Mouse (Mus musculus) thymus, adult 2 months (tissue): ENCODE measurements around the gene Dtnbp1.

ENCODE experiments used
- CTCF ChIP-seq: fragments of 200-500 bp; IDR thresholded peaks from 2 replicates; pipeline ENCODE4 v1.5.1; 2012; ENCODE audit warnings: mild to moderate bottlenecking, control low read depth, low read length, moderate library complexity, borderline replicate concordance; ENCODE audit not compliant: control insufficient read depth, poor library complexity, insufficient read depth; ENCODE audit errors: extremely low read depth
- POLR2A ChIP-seq: fragments of 200-500 bp; IDR thresholded peaks from 2 replicates; pipeline ENCODE4 v1.6.1; 2012; ENCODE audit warnings: mild to moderate bottlenecking, low read length, control low read depth, moderate library complexity; ENCODE audit not compliant: control insufficient read depth, poor library complexity, insufficient read depth; ENCODE audit errors: extremely low read depth

- TF ChIP-seq CTCF (no peak), POLR2A (no peak)
Measured at GRCm38 (mm10) chr13:45034759-45035158, 32.8 kb upstream of the Dtnbp1 start.
